Mouse (Mus musculus): ENCODE results near the gene Clptm1l. TPM values are rescaled to one million over a fixed set of nuclear protein-coding genes. Genes with fewer than 3 reads are reported as not detected.

Clptm1l gene
- polyA plus RNA-seq, 1 experiment from 2014 or later: 90.3 TPM

- no peak overlapping the region for H3K4me2 ChIP-seq
- WGBS (ENCODE audit: insufficient replicate concordance): 50% methylated on average over 2 of the region's 2 CpGs
- no peaks in the 10 kb centered on the region for H3K4me1 ChIP-seq (replicated peaks)
These were observed 56.4 kb downstream of the Clptm1l start for GRCm38 (mm10) chr13:73660163-73660695.

More at GRCm38 (mm10) chr13:73660163-73660695, 56.4 kb downstream of the Clptm1l start:
- Histone ChIP-seq H3K27ac (no peak overlapping the region), H3K4me3 (replicated peaks) (no peak overlapping the region), H3K9me3 (replicated peaks) (no peaks in the 10 kb centered on the region), H3K27me3 (no peaks in the 10 kb centered on the region), H3K9ac (no peak overlapping the region), H3K36me3 (no peaks in the 10 kb centered on the region)
- ATAC-seq (ENCODE audit: low read depth) (no peak), DNase-seq (no peak)

Other genes starting within 250 kb of the Clptm1l start
- 77.9 and 83.7 TPM in 2 replicates for gene Lpcat1, start 136.8 kb upstream of the Clptm1l start, polyA plus RNA-seq (2015; fragmentation: Nextera tagmentation; extraction: Ambion mirVana)
- gene Slc6a3, start 67.3 kb upstream of the Clptm1l start, polyA plus RNA-seq (2015; fragmentation: Nextera tagmentation; extraction: Ambion mirVana): 0.70 and 1.0 TPM in 2 replicates
- 0.96 and 1.1 TPM in 2 replicates for gene Tert, start 22.9 kb downstream of the Clptm1l start, polyA plus RNA-seq (2015; fragmentation: Nextera tagmentation; extraction: Ambion mirVana)
- gene Slc6a18, start 74.0 kb downstream of the Clptm1l start, polyA plus RNA-seq (2015; fragmentation: Nextera tagmentation; extraction: Ambion mirVana): not detected in 2 replicates
- 0.44 and 0.87 TPM in 2 replicates for gene Slc6a19, start 100.9 kb downstream of the Clptm1l start, polyA plus RNA-seq (2015; fragmentation: Nextera tagmentation; extraction: Ambion mirVana)
- 6.9 and 9.2 TPM in 2 replicates for gene Slc12a7, start 129.1 kb downstream of the Clptm1l start, polyA plus RNA-seq (2015; fragmentation: Nextera tagmentation; extraction: Ambion mirVana)
- 0.12 and 0.23 TPM in 2 replicates for gene Nkd2, start 243.6 kb downstream of the Clptm1l start, polyA plus RNA-seq (2015; fragmentation: Nextera tagmentation; extraction: Ambion mirVana)

Data from liver, embryonic 13.5 days (tissue).